Comparison of ENCODE assay signal across 20 mouse cellular contexts in genomic region chr4:94052249-94053162, GRCm38 (mm10).
DNase-seq lines count a peak whose midpoint lies in the region; ATAC-seq lines count a peak whose summit lies in the region.
"Had no signal": no experiment of that assay in that cellular context is flagged by ENCODE, and none has a peak within 500 bp of the region (broad histone marks: within the 10 kb centered on the region; RNA-seq: fewer than 3 reads in every experiment).

No protein-coding gene starts in this region.

- H3K9me3 ChIP-seq in midbrain, embryonic 16.5 days (replicated peaks; ENCODE audit: control insufficient read depth, low read length, poor library complexity, severe bottlenecking) = no peaks in the 10 kb centered on the region
- H3K9me3 ChIP-seq: embryonic facial prominence, embryonic 10.5 days; hindbrain, embryonic 12.5 days had no signal

- H3K27me3 ChIP-seq in midbrain, embryonic 16.5 days (ENCODE audit: control insufficient read depth, insufficient read depth, low read depth, low read length) = no peaks in the 10 kb centered on the region
- H3K27me3 ChIP-seq: hindbrain, embryonic 12.5 days had no signal

- H3K4me2 ChIP-seq in midbrain, embryonic 16.5 days (ENCODE audit: low read length) = no peak overlapping the region
- H3K4me2 ChIP-seq: hindbrain, embryonic 12.5 days had no signal

- ATAC-seq in frontal cortex, adult (ENCODE audit: low TSS enrichment) = peak; percentile 72
- peak; percentile 85 for ATAC-seq in midbrain, embryonic 16.5 days
- ATAC-seq: hindbrain, postnatal 0 days had no signal

- no peak for DNase-seq in frontal cortex, postnatal 14 days (ENCODE audit: low spot score in 2 of 2)
- DNase-seq in brain, adult 2 months (ENCODE audit: low read depth, low spot score) = peak; percentile 12
- DNase-seq in brain, embryonic 18.5 days (ENCODE audit: low read depth, low spot score) = peak; percentile 14
- DNase-seq in lung, postnatal 10 days = no peak
- no peak for DNase-seq in lung, postnatal 14 days
- DNase-seq: adrenal gland, adult 8-10 months; adrenal gland, postnatal 36 days; cerebellum, adult 18-20 months; cerebellum, adult 9-11 months; cerebellum, postnatal 36 days; gastrocnemius, postnatal 36 days; heart, adult 11 months; heart, postnatal 10 days; heart, postnatal 4 days; kidney, adult 11 months had no signal

- no peaks in the 10 kb centered on the region for H3K36me3 ChIP-seq in midbrain, embryonic 16.5 days (ENCODE audit: control insufficient read depth, insufficient read depth, low read length)
- H3K36me3 ChIP-seq: embryonic facial prominence, embryonic 10.5 days; hindbrain, embryonic 12.5 days had no signal

- no peaks in the 10 kb centered on the region for H3K4me1 ChIP-seq in midbrain, embryonic 16.5 days (ENCODE audit: control insufficient read depth, insufficient read depth, low read length)
- H3K4me1 ChIP-seq: embryonic facial prominence, embryonic 10.5 days; hindbrain, embryonic 12.5 days had no signal

- H3K4me3 ChIP-seq in midbrain, embryonic 16.5 days (ENCODE audit: low read depth, low read length) = no peak overlapping the region
- H3K4me3 ChIP-seq: embryonic facial prominence, embryonic 10.5 days; hindbrain, embryonic 12.5 days had no signal

- H3K9ac ChIP-seq in midbrain, embryonic 16.5 days (ENCODE audit: low read depth, low read length) = no peak overlapping the region
- H3K9ac ChIP-seq: hindbrain, embryonic 12.5 days had no signal

- no peak overlapping the region for H3K27ac ChIP-seq in midbrain, embryonic 16.5 days (ENCODE audit: low read length)
- H3K27ac ChIP-seq: embryonic facial prominence, embryonic 10.5 days; hindbrain, embryonic 12.5 days; hindbrain, postnatal 0 days had no signal

- 70% methylated on average over 11 of the region's 11 CpGs for WGBS in midbrain, embryonic 16.5 days

Comparison
In these comparisons a context has a peak if more than half of its experiments do, and no peak if none do; other contexts are left out.
1. DNase-seq: peak in brain, adult 2 months (single experiment) and brain, embryonic 18.5 days (single experiment); none in frontal cortex, postnatal 14 days (0 of 2), lung, postnatal 10 days (single experiment) and lung, postnatal 14 days (single experiment).